Mouse (Mus musculus): Measurements from ENCODE around the gene Epb41l1. TPM values are rescaled to one million over a fixed set of nuclear protein-coding genes. Genes with fewer than 3 reads are reported as not detected.
"Not testable (repeated sequence)": the region's sequence is repeated elsewhere in the genome, so short reads cannot be mapped to it uniquely, and the experiment has no call there.

Gene Epb41l1
- polyA plus RNA-seq (2012; rRNA removed), result 38.1 and 38.7 TPM in 2 replicates

- Histone ChIP-seq H3K36me3 (ENCODE audit: control insufficient read depth, insufficient read depth, low read length) (no peaks in the 10 kb centered on the region), H3K4me3 (ENCODE audit: insufficient read depth, low read depth, low read length) (peak within 1 kb of the TSS; percentile 58), H3K4me1 (ENCODE audit: control insufficient read depth, insufficient read depth, low read length) (0 out of 2 replicates have a peak, but pooled peaks cover 2% of the 10 kb centered on the region), H3K27ac (ENCODE audit: insufficient read depth, low read depth, low read length) (peak within 1 kb of the TSS; percentile 40), H3K27me3 (replicated peaks; ENCODE audit: control insufficient read depth, insufficient read depth, low read length) (no peaks in the 10 kb centered on the region)
- TF ChIP-seq CTCF (conservative IDR thresholded peaks at IDR 0.05; ENCODE audit: insufficient read depth, insufficient read length, low read depth, low read length) (0 out of 2 replicates have a peak, but pooled peaks have one; percentile 26), POLR2A (IDR thresholded peaks at IDR 0.05; ENCODE audit: low read depth, low read length) (no peak)
- WGBS, result under 1% methylated on average over 75 of the region's 76 CpGs
- DNase-seq, result peak; percentile 77
Observed at GRCm38 (mm10) chr2:156420694-156421380, at the start of gene Epb41l1. Epb41l1 (plus strand) TSS chr2:156420909.

- Histone ChIP-seq H3K27ac (ENCODE audit: insufficient read depth, low read depth, low read length) (no peak overlapping the region), H3K27me3 (replicated peaks; ENCODE audit: control insufficient read depth, insufficient read depth, low read length) (no peaks in the 10 kb centered on the region), H3K4me3 (ENCODE audit: insufficient read depth, low read depth, low read length) (no peak overlapping the region), H3K36me3 (ENCODE audit: control insufficient read depth, insufficient read depth, low read length) (no peaks in the 10 kb centered on the region), H3K4me1 (ENCODE audit: control insufficient read depth, insufficient read depth, low read length) (no peaks in the 10 kb centered on the region)
- DNase-seq, result no peak
- TF ChIP-seq POLR2A (IDR thresholded peaks at IDR 0.05; ENCODE audit: low read depth, low read length) (no peak), CTCF (conservative IDR thresholded peaks at IDR 0.05; ENCODE audit: insufficient read depth, insufficient read length, low read depth, low read length) (no peak)
- WGBS, result 85% methylated on average over 7 of the region's 7 CpGs
Observed at GRCm38 (mm10) chr2:156376956-156377355, 43.8 kb upstream of the Epb41l1 start.

- no peak for TF ChIP-seq CTCF (conservative IDR thresholded peaks at IDR 0.05; ENCODE audit: insufficient read depth, insufficient read length, low read depth, low read length)
- TF ChIP-seq POLR2A (IDR thresholded peaks at IDR 0.05; ENCODE audit: low read depth, low read length), result no peak
- WGBS, result 92% methylated on average over 10 of the region's 10 CpGs
Observed at GRCm38 (mm10) chr2:156379929-156380328, 40.8 kb upstream of the Epb41l1 start.

GRCm38 (mm10) chr2:156381350-156381749 lies 39.4 kb upstream of the Epb41l1 start:
- Histone ChIP-seq H3K36me3 (ENCODE audit: control insufficient read depth, insufficient read depth, low read length) (no peaks in the 10 kb centered on the region), H3K4me1 (ENCODE audit: control insufficient read depth, insufficient read depth, low read length) (no peaks in the 10 kb centered on the region), H3K4me3 (ENCODE audit: insufficient read depth, low read depth, low read length) (no peak overlapping the region), H3K27me3 (replicated peaks; ENCODE audit: control insufficient read depth, insufficient read depth, low read length) (no peaks in the 10 kb centered on the region), H3K27ac (ENCODE audit: insufficient read depth, low read depth, low read length) (no peak overlapping the region)
- no peak for DNase-seq
- no peak for TF ChIP-seq POLR2A (IDR thresholded peaks at IDR 0.05; ENCODE audit: low read depth, low read length)
- no peak for TF ChIP-seq CTCF (conservative IDR thresholded peaks at IDR 0.05; ENCODE audit: insufficient read depth, insufficient read length, low read depth, low read length)
- 84% methylated on average over 4 of the region's 4 CpGs for WGBS

More at GRCm38 (mm10) chr2:156379929-156380328, 40.8 kb upstream of the Epb41l1 start:
- DNase-seq, result no peak
- no peaks in the 10 kb centered on the region for H3K36me3 ChIP-seq (ENCODE audit: control insufficient read depth, insufficient read depth, low read length)
- H3K4me1 ChIP-seq (ENCODE audit: control insufficient read depth, insufficient read depth, low read length), result no peaks in the 10 kb centered on the region
- H3K4me3 ChIP-seq (ENCODE audit: insufficient read depth, low read depth, low read length), result no peak overlapping the region
- H3K27me3 ChIP-seq (replicated peaks; ENCODE audit: control insufficient read depth, insufficient read depth, low read length), result no peaks in the 10 kb centered on the region
- H3K27ac ChIP-seq (ENCODE audit: insufficient read depth, low read depth, low read length), result no peak overlapping the region

GRCm38 (mm10) chr2:156392461-156393154 lies 28.1 kb upstream of the Epb41l1 start:
- TF ChIP-seq POLR2A (IDR thresholded peaks at IDR 0.05; ENCODE audit: low read depth, low read length), result peak; percentile 12
- peak; percentile 87 for DNase-seq
- peak overlapping the region; percentile 10; the same call in 1 of the 2 replicates for H3K4me3 ChIP-seq (ENCODE audit: insufficient read depth, low read depth, low read length)
- not testable (repeated sequence) for H3K4me1 ChIP-seq (ENCODE audit: control insufficient read depth, insufficient read depth, low read length); H3K27ac ChIP-seq (ENCODE audit: insufficient read depth, low read depth, low read length); H3K36me3 ChIP-seq (ENCODE audit: control insufficient read depth, insufficient read depth, low read length); H3K27me3 ChIP-seq (replicated peaks; ENCODE audit: control insufficient read depth, insufficient read depth, low read length)
- WGBS, result 1% methylated on average over 19 of the region's 63 CpGs

GRCm38 (mm10) chr2:156393155-156393828 lies 27.4 kb upstream of the Epb41l1 start:
- no peak for DNase-seq
- Histone ChIP-seq H3K36me3 (ENCODE audit: control insufficient read depth, insufficient read depth, low read length) (no peaks in the 10 kb centered on the region), H3K27me3 (replicated peaks; ENCODE audit: control insufficient read depth, insufficient read depth, low read length) (no peaks in the 10 kb centered on the region), H3K4me1 (ENCODE audit: control insufficient read depth, insufficient read depth, low read length) (no peaks in the 10 kb centered on the region), H3K27ac (ENCODE audit: insufficient read depth, low read depth, low read length) (no peak overlapping the region), H3K4me3 (ENCODE audit: insufficient read depth, low read depth, low read length) (no peak overlapping the region)
- no peak for TF ChIP-seq CTCF (conservative IDR thresholded peaks at IDR 0.05; ENCODE audit: insufficient read depth, insufficient read length, low read depth, low read length)
- 44% methylated on average over 5 of the region's 5 CpGs for WGBS

- Histone ChIP-seq H3K27ac (ENCODE audit: insufficient read depth, low read depth, low read length) (no peak overlapping the region), H3K27me3 (replicated peaks; ENCODE audit: control insufficient read depth, insufficient read depth, low read length) (no peaks in the 10 kb centered on the region), H3K36me3 (ENCODE audit: control insufficient read depth, insufficient read depth, low read length) (no peaks in the 10 kb centered on the region), H3K4me1 (ENCODE audit: control insufficient read depth, insufficient read depth, low read length) (no peaks in the 10 kb centered on the region), H3K4me3 (ENCODE audit: insufficient read depth, low read depth, low read length) (no peak overlapping the region)
- 98% methylated on average over 4 of the region's 4 CpGs for WGBS
- DNase-seq, result peak; percentile 10
- TF ChIP-seq POLR2A (IDR thresholded peaks at IDR 0.05; ENCODE audit: low read depth, low read length) (no peak), CTCF (conservative IDR thresholded peaks at IDR 0.05; ENCODE audit: insufficient read depth, insufficient read length, low read depth, low read length) (0 out of 2 replicates have a peak, but pooled peaks have one; percentile 7)
Observed at GRCm38 (mm10) chr2:156394282-156394681, 26.4 kb upstream of the Epb41l1 start.
